Mouse (Mus musculus) splenic B cell, adult 2 months (primary cell): ENCODE measurements at regions not wholly inside any gene's neighbourhood (a gene's known extent, or its start where the extent isn't known, plus 50 kb on each side); places are given as distances from the start of the nearest gene placed in this dataset.

Experiments used
- DNase-seq: peaks from one replicate; pipeline ENCODE4 v3.0.0-alpha.2; 2011; ENCODE audit warnings: low read depth, low spot score
- H3K27me3 ChIP-seq: 2 replicates; pipeline ENCODE4 v1.6.1; 2012; ENCODE audit warnings: mild to moderate bottlenecking, low read length, moderate library complexity, mixed read lengths; ENCODE audit not compliant: control insufficient read depth, poor library complexity, insufficient read depth, severe bottlenecking
- H3K36me3 ChIP-seq: 2 replicates; pipeline ENCODE4 v1.6.1; 2012; ENCODE audit warnings: mild to moderate bottlenecking, low read length, moderate library complexity, mixed read lengths; ENCODE audit not compliant: control insufficient read depth, poor library complexity, insufficient read depth, severe bottlenecking

DNA sequence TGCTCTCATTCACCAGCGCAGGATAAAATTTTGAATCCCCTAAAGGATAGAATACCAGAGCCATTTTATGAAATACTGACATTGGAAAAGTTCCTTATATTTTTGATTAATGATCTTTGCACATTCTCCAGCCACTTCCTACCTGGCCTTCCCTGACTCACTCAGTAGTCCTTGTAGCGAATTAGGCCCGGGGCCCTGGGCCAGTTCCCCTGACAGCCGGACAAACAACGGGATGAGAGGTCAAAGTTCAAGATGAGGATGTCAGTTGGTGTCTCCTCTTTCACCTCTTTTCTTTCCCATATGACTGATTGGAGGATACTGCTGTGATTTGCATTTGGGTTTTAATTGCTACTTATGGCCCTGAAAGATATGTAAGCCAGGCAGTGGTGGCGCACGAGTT lies 66.7 kb upstream of the Bbx start:
- H3K36me3 ChIP-seq: no peaks in the 10 kb centered on the region
- no peak for DNase-seq
- no peaks in the 10 kb centered on the region; the same call in 1 of the 2 replicates for H3K27me3 ChIP-seq

GRCm38 (mm10) chr16:50493662-50494061 lies 61.5 kb upstream of the Bbx start:
- DNase-seq: no peak
- Histone ChIP-seq H3K36me3 (no peaks in the 10 kb centered on the region), H3K27me3 (no peaks in the 10 kb centered on the region; the same call in 1 of the 2 replicates)

DNA sequence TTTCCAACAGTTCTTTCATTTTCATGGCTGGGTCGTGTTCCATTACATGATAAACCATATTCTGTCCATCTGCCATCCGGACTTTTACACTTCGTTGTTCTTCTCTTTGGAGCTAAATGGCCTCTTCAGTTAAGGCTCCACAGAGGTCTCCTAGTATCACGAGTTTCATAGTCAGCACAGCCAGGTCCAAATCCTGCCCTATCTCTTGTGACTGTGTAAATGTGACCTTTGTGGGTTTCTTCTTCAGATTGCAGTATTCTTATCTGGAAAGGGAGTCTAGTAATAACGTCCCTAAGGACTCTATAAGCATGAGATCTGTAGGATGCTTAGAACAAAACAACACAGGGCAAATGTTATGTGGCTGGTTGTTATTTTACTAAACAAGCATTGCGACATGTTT lies 57.1 kb upstream of the Bbx start:
- no peaks in the 10 kb centered on the region for H3K27me3 ChIP-seq
- no peaks in the 10 kb centered on the region for H3K36me3 ChIP-seq
- DNase-seq: no peak

- no peak for DNase-seq
- Histone ChIP-seq H3K27me3 (no peaks in the 10 kb centered on the region), H3K36me3 (no peaks in the 10 kb centered on the region)
Measured at GRCm38 (mm10) chr16:50482360-50482786, 50.2 kb upstream of the Bbx start.
